Mouse (Mus musculus): ENCODE results near the gene S1pr2.
"Not testable (repeated sequence)": the region's sequence is repeated elsewhere in the genome, so short reads cannot be mapped to it uniquely, and the experiment has no call there.

The S1pr2 gene

GRCm38 (mm10) chr9:20976216-20976960 is at the start of gene S1pr2:
Gene S1pr2, minus strand, starts transcription at chr9:20976781.
- peak; percentile 95 for DNase-seq

- peak; percentile 72 for DNase-seq
Observed at GRCm38 (mm10) chr9:21025258-21025810, 48.8 kb upstream of the S1pr2 start.

- DNase-seq: no peak
Observed at GRCm38 (mm10) chr9:21022726-21023125, 46.1 kb upstream of the S1pr2 start.

- DNase-seq: peak; percentile 46
Observed at GRCm38 (mm10) chr9:21022288-21022687, 45.7 kb upstream of the S1pr2 start.

- DNase-seq: no peak
Observed at GRCm38 (mm10) chr9:21021363-21021762, 44.8 kb upstream of the S1pr2 start.

GRCm38 (mm10) chr9:21018600-21018999 is 42.0 kb upstream of the S1pr2 start:
- no peak for DNase-seq

- no peak for DNase-seq
Observed at GRCm38 (mm10) chr9:21017177-21017575, 40.6 kb upstream of the S1pr2 start.

GRCm38 (mm10) chr9:21016331-21017176 is 40.0 kb upstream of the S1pr2 start:
- peak; percentile 39 for DNase-seq

- DNase-seq: peak; percentile 88
Observed at GRCm38 (mm10) chr9:21015571-21016130, 39.1 kb upstream of the S1pr2 start, which contains the start of gene Icam1. Gene Icam1, plus strand, starts transcription at chr9:21015985.

GRCm38 (mm10) chr9:21014691-21015570 is 38.4 kb upstream of the S1pr2 start:
- peak; percentile 85 for DNase-seq

GRCm38 (mm10) chr9:21012368-21012767 is 35.8 kb upstream of the S1pr2 start:
- no peak for DNase-seq

- DNase-seq: peak; percentile 83
Observed at GRCm38 (mm10) chr9:21011846-21012312, 35.3 kb upstream of the S1pr2 start.

GRCm38 (mm10) chr9:21010939-21011541 is 34.5 kb upstream of the S1pr2 start:
- DNase-seq: not testable (repeated sequence)

- DNase-seq: peak; percentile 76
Observed at GRCm38 (mm10) chr9:21010362-21010761, 33.8 kb upstream of the S1pr2 start.

GRCm38 (mm10) chr9:21008007-21008406 is 31.4 kb upstream of the S1pr2 start:
- no peak for DNase-seq

GRCm38 (mm10) chr9:21007313-21007952 is 30.9 kb upstream of the S1pr2 start:
- no peak for DNase-seq

- DNase-seq: peak; percentile 92
Observed at GRCm38 (mm10) chr9:21002627-21003551, 26.3 kb upstream of the S1pr2 start, which contains the start of gene Mrpl4. Gene Mrpl4, plus strand, starts transcription at chr9:21002738.

- no peak for DNase-seq
Observed at GRCm38 (mm10) chr9:21002270-21002626, 25.7 kb upstream of the S1pr2 start.

- no peak for DNase-seq
Observed at GRCm38 (mm10) chr9:21001651-21002200, 25.1 kb upstream of the S1pr2 start.

GRCm38 (mm10) chr9:21000811-21001210 is 24.2 kb upstream of the S1pr2 start:
- DNase-seq: peak; percentile 48
